Mouse (Mus musculus): ENCODE results near the gene Ptar1. TPM values are rescaled to one million over a fixed set of nuclear protein-coding genes. Genes with fewer than 3 reads are reported as not detected.

Ptar1 gene
- polyA plus RNA-seq, 1 experiment from 2014 or later, result 8.2 TPM

- Histone ChIP-seq H3K27ac (replicated peaks; ENCODE audit: low read depth, low read length) (no peak overlapping the region), H3K27me3 (ENCODE audit: control insufficient read depth, insufficient read depth, low read length) (peaks cover 3% of the 10 kb centered on the region; the same call in 1 of the 2 replicates), H3K9ac (replicated peaks; ENCODE audit: low read length) (peak overlapping the region; percentile 72), H3K4me3 (ENCODE audit: low read depth, low read length) (peak overlapping the region; percentile 60), H3K36me3 (replicated peaks; ENCODE audit: control insufficient read depth, insufficient read depth, low read depth, low read length) (no peaks in the 10 kb centered on the region), H3K4me1 (ENCODE audit: control insufficient read depth, insufficient read depth, low read length) (no peaks in the 10 kb centered on the region), H3K9me3 (replicated peaks; ENCODE audit: control insufficient read depth, low read length) (no peaks in the 10 kb centered on the region), H3K4me2 (ENCODE audit: low read depth, low read length) (peak overlapping the region; percentile 91)
- peak; percentile 36 for DNase-seq (ENCODE audit: low spot score)
- 2% methylated on average over 17 of the region's 17 CpGs for WGBS
- ATAC-seq (replicated peaks; ENCODE audit: insufficient number of reproducible peaks, low FRiP score, low TSS enrichment, low read depth), result no peak; the same call in 1 of the 2 replicates
Observed at GRCm38 (mm10) chr19:23759322-23759945, 72.2 kb downstream of the Ptar1 start.

- Histone ChIP-seq H3K36me3 (replicated peaks; ENCODE audit: control insufficient read depth, insufficient read depth, low read depth, low read length) (no peaks in the 10 kb centered on the region), H3K4me1 (ENCODE audit: control insufficient read depth, insufficient read depth, low read length) (no peaks in the 10 kb centered on the region), H3K9me3 (replicated peaks; ENCODE audit: control insufficient read depth, low read length) (no peaks in the 10 kb centered on the region), H3K27ac (replicated peaks; ENCODE audit: low read depth, low read length) (no peak overlapping the region), H3K4me2 (ENCODE audit: low read depth, low read length) (no peak overlapping the region), H3K27me3 (ENCODE audit: control insufficient read depth, insufficient read depth, low read length) (peaks cover 3% of the 10 kb centered on the region; the same call in 1 of the 2 replicates), H3K9ac (replicated peaks; ENCODE audit: low read length) (no peak overlapping the region), H3K4me3 (ENCODE audit: low read depth, low read length) (no peak overlapping the region)
- no peak for ATAC-seq (replicated peaks; ENCODE audit: insufficient number of reproducible peaks, low FRiP score, low TSS enrichment, low read depth)
- WGBS, result 85% methylated on average over 6 of the region's 6 CpGs
- no peak for DNase-seq (ENCODE audit: low spot score)
Observed at GRCm38 (mm10) chr19:23763371-23763770, 76.1 kb downstream of the Ptar1 start.

- WGBS, result 66% methylated on average over 2 of the region's 2 CpGs
Observed at GRCm38 (mm10) chr19:23764051-23764450, 76.8 kb downstream of the Ptar1 start.

GRCm38 (mm10) chr19:23768864-23769263 lies 81.6 kb downstream of the Ptar1 start:
- Histone ChIP-seq H3K27ac (replicated peaks; ENCODE audit: low read depth, low read length) (no peak overlapping the region), H3K9ac (replicated peaks; ENCODE audit: low read length) (no peak overlapping the region), H3K4me3 (ENCODE audit: low read depth, low read length) (no peak overlapping the region), H3K36me3 (replicated peaks; ENCODE audit: control insufficient read depth, insufficient read depth, low read depth, low read length) (no peaks in the 10 kb centered on the region), H3K4me2 (ENCODE audit: low read depth, low read length) (no peak overlapping the region), H3K27me3 (ENCODE audit: control insufficient read depth, insufficient read depth, low read length) (no peaks in the 10 kb centered on the region), H3K4me1 (ENCODE audit: control insufficient read depth, insufficient read depth, low read length) (no peaks in the 10 kb centered on the region), H3K9me3 (replicated peaks; ENCODE audit: control insufficient read depth, low read length) (no peaks in the 10 kb centered on the region)
- DNase-seq (ENCODE audit: low spot score) (no peak), ATAC-seq (replicated peaks; ENCODE audit: insufficient number of reproducible peaks, low FRiP score, low TSS enrichment, low read depth) (no peak)
- WGBS, result 36% methylated on average over 5 of the region's 5 CpGs

More at GRCm38 (mm10) chr19:23764051-23764450, 76.8 kb downstream of the Ptar1 start:
- Histone ChIP-seq H3K27ac (replicated peaks; ENCODE audit: low read depth, low read length) (no peak overlapping the region), H3K9ac (replicated peaks; ENCODE audit: low read length) (no peak overlapping the region), H3K4me2 (ENCODE audit: low read depth, low read length) (no peak overlapping the region), H3K36me3 (replicated peaks; ENCODE audit: control insufficient read depth, insufficient read depth, low read depth, low read length) (no peaks in the 10 kb centered on the region), H3K9me3 (replicated peaks; ENCODE audit: control insufficient read depth, low read length) (no peaks in the 10 kb centered on the region), H3K4me1 (ENCODE audit: control insufficient read depth, insufficient read depth, low read length) (no peaks in the 10 kb centered on the region), H3K27me3 (ENCODE audit: control insufficient read depth, insufficient read depth, low read length) (peaks cover 3% of the 10 kb centered on the region; the same call in 1 of the 2 replicates), H3K4me3 (ENCODE audit: low read depth, low read length) (no peak overlapping the region)
- DNase-seq (ENCODE audit: low spot score) (no peak), ATAC-seq (replicated peaks; ENCODE audit: insufficient number of reproducible peaks, low FRiP score, low TSS enrichment, low read depth) (no peak)

GRCm38 (mm10) chr19:23770494-23771423 lies 83.5 kb downstream of the Ptar1 start:
- 58% methylated on average over 10 of the region's 10 CpGs for WGBS
- Histone ChIP-seq H3K4me3 (ENCODE audit: low read depth, low read length) (no peak overlapping the region), H3K4me1 (ENCODE audit: control insufficient read depth, insufficient read depth, low read length) (no peaks in the 10 kb centered on the region), H3K27ac (replicated peaks; ENCODE audit: low read depth, low read length) (no peak overlapping the region), H3K36me3 (replicated peaks; ENCODE audit: control insufficient read depth, insufficient read depth, low read depth, low read length) (no peaks in the 10 kb centered on the region), H3K27me3 (ENCODE audit: control insufficient read depth, insufficient read depth, low read length) (no peaks in the 10 kb centered on the region), H3K9ac (replicated peaks; ENCODE audit: low read length) (no peak overlapping the region), H3K4me2 (ENCODE audit: low read depth, low read length) (no peak overlapping the region), H3K9me3 (replicated peaks; ENCODE audit: control insufficient read depth, low read length) (no peaks in the 10 kb centered on the region)
- no peak for DNase-seq (ENCODE audit: low spot score)
- ATAC-seq (replicated peaks; ENCODE audit: insufficient number of reproducible peaks, low FRiP score, low TSS enrichment, low read depth), result no peak

GRCm38 (mm10) chr19:23771971-23772370 lies 84.7 kb downstream of the Ptar1 start:
- H3K27me3 ChIP-seq (ENCODE audit: control insufficient read depth, insufficient read depth, low read length), result no peaks in the 10 kb centered on the region
- 72% methylated on average over 7 of the region's 7 CpGs for WGBS
- H3K4me2 ChIP-seq (ENCODE audit: low read depth, low read length), result no peak overlapping the region
- no peak overlapping the region for H3K4me3 ChIP-seq (ENCODE audit: low read depth, low read length)
- no peak for DNase-seq (ENCODE audit: low spot score)
- no peak overlapping the region for H3K27ac ChIP-seq (replicated peaks; ENCODE audit: low read depth, low read length)
- ATAC-seq (replicated peaks; ENCODE audit: insufficient number of reproducible peaks, low FRiP score, low TSS enrichment, low read depth), result no peak
- H3K4me1 ChIP-seq (ENCODE audit: control insufficient read depth, insufficient read depth, low read length), result no peaks in the 10 kb centered on the region
- no peaks in the 10 kb centered on the region for H3K9me3 ChIP-seq (replicated peaks; ENCODE audit: control insufficient read depth, low read length)
- H3K9ac ChIP-seq (replicated peaks; ENCODE audit: low read length), result no peak overlapping the region
- H3K36me3 ChIP-seq (replicated peaks; ENCODE audit: control insufficient read depth, insufficient read depth, low read depth, low read length), result no peaks in the 10 kb centered on the region

- no peak for DNase-seq (ENCODE audit: low spot score)
Observed at GRCm38 (mm10) chr19:23775356-23775755, 88.1 kb downstream of the Ptar1 start.

GRCm38 (mm10) chr19:23779130-23779529 lies 91.9 kb downstream of the Ptar1 start:
- Histone ChIP-seq H3K9ac (replicated peaks; ENCODE audit: low read length) (no peak overlapping the region), H3K27ac (replicated peaks; ENCODE audit: low read depth, low read length) (no peak overlapping the region), H3K9me3 (replicated peaks; ENCODE audit: control insufficient read depth, low read length) (no peaks in the 10 kb centered on the region), H3K4me2 (ENCODE audit: low read depth, low read length) (no peak overlapping the region), H3K4me1 (ENCODE audit: control insufficient read depth, insufficient read depth, low read length) (no peaks in the 10 kb centered on the region), H3K36me3 (replicated peaks; ENCODE audit: control insufficient read depth, insufficient read depth, low read depth, low read length) (no peaks in the 10 kb centered on the region), H3K4me3 (ENCODE audit: low read depth, low read length) (no peak overlapping the region), H3K27me3 (ENCODE audit: control insufficient read depth, insufficient read depth, low read length) (no peaks in the 10 kb centered on the region)
- DNase-seq (ENCODE audit: low spot score), result no peak
- ATAC-seq (replicated peaks; ENCODE audit: insufficient number of reproducible peaks, low FRiP score, low TSS enrichment, low read depth), result no peak

More at GRCm38 (mm10) chr19:23775356-23775755, 88.1 kb downstream of the Ptar1 start:
- Histone ChIP-seq H3K9ac (replicated peaks; ENCODE audit: low read length) (no peak overlapping the region), H3K27me3 (ENCODE audit: control insufficient read depth, insufficient read depth, low read length) (no peaks in the 10 kb centered on the region), H3K36me3 (replicated peaks; ENCODE audit: control insufficient read depth, insufficient read depth, low read depth, low read length) (no peaks in the 10 kb centered on the region), H3K4me3 (ENCODE audit: low read depth, low read length) (no peak overlapping the region), H3K27ac (replicated peaks; ENCODE audit: low read depth, low read length) (no peak overlapping the region), H3K4me1 (ENCODE audit: control insufficient read depth, insufficient read depth, low read length) (no peaks in the 10 kb centered on the region), H3K9me3 (replicated peaks; ENCODE audit: control insufficient read depth, low read length) (no peaks in the 10 kb centered on the region), H3K4me2 (ENCODE audit: low read depth, low read length) (no peak overlapping the region)
- WGBS, result 87% methylated on average over 6 of the region's 6 CpGs
- ATAC-seq (replicated peaks; ENCODE audit: insufficient number of reproducible peaks, low FRiP score, low TSS enrichment, low read depth), result no peak
